Mouse (Mus musculus): ENCODE data around the gene Thada.
A peak's percentile ranks its signal among the peaks of the same experiment; 100 is the strongest.

The Thada gene

DNA sequence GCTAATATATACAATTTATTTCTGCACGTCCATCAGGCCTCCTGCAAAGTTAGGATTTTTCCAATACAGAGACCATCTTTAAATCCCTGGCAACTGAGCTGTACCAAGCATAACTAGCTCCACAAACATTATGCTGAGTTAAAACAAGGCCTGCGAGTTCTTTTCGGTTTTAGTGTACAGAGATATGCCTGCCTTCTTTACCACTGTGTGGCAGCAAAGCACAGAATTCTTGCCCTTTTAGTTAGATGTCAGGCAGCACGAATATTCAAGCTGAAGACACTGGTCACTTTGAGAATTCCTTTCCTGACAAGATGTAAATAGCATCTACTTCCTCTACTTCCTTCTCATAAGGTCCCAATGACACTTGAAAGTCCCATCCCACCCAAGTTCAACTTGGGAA, 8.3 kb upstream of the Thada start:
- DNase-seq, result no peak

DNA sequence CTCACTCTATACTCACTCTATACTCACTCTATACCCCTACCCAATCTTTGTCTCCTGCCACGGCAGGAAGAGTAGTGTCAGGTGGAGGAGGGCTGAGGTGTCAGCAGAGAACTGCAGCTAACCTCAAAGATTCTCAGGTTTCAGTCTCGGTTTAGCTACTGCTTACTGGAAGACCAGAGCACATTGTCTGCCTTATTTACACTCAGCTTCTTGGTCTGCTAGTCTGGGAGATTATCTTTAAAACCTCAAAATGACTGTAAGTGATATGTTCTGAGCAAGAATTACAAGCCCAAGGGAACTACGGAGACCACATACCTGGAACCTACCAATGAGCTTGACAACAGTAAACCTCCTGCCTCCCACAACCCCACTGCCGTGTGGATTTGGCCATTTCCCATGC, 31.0 kb downstream of the Thada start:
- no peak for DNase-seq

DNA sequence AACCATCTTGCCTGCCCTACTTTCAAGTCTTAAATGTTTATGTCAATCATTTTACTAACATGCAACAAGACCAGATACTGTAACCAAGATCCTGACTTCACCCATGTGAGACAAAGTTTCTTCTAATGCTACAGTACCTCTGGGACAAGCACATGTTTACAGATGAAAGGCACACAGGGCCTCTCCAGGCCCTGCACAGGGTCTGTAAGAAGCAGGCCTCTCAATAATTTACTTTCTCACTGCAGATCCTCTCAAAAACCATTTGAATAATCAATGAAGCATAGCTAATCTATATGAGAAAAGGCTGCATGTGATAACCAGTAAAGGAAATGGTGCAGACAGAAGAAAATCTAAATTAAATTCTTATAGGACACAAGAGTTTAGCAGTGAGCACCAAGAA, 31.8 kb downstream of the Thada start:
- no peak for DNase-seq

DNA sequence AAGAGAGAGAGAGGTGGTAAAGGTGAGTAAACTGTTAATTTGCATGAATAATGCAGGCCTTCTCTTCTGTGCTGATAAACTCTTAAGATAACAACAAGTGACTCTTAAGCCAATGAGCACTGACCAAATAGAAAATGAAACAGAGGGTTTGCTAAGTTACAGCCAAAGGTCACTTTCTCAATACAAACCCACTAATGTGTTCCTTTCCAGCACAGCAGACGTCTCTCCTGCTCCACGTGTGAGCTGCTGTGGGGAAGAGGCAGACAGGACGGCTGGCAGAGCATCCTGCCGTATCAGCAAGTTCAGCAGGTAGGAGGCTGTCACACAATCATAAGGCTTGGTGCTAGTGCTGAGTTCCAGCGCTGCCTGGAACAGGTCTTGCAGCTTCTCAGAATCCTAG, 34.0 kb downstream of the Thada start:
- no peak for DNase-seq

DNA sequence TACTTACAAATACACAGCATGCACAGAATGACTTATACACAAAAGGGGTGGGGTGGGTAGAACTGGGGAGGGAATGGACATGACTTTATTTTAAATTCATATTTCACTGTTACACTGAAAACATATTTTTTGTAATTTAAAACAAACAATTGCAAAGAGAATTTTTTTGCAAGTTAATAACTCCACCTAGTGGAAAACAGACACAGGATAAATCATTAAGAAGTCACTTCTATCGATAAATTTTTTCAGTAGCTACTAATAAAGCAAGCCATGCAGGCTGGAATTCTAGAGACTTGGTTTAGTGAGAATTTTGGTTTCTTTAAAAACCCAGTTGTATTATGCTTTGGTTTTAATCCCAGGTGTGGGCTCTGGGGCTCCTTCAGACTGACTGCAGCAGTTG, 41.7 kb downstream of the Thada start:
- DNase-seq, result no peak

DNA sequence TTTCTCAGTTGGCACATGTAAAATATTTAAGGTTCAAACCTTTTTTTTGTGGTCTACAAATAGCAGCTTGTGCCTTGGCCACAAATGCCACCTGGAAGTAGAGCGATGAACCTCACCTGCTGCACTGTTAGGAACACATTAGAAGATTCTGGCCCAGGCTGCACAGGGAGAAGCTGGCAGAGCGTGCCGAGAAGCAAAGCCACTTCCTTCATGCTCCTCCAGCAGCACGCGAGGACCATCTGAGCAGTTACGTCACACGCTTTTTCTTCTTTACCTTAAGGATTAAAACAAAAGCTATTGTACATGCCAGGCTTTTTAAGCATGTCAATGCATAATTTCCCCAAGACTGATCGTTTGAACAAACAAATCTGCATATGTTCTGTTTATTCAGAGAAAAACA, 43.1 kb downstream of the Thada start:
- DNase-seq, result peak; percentile 69

DNA sequence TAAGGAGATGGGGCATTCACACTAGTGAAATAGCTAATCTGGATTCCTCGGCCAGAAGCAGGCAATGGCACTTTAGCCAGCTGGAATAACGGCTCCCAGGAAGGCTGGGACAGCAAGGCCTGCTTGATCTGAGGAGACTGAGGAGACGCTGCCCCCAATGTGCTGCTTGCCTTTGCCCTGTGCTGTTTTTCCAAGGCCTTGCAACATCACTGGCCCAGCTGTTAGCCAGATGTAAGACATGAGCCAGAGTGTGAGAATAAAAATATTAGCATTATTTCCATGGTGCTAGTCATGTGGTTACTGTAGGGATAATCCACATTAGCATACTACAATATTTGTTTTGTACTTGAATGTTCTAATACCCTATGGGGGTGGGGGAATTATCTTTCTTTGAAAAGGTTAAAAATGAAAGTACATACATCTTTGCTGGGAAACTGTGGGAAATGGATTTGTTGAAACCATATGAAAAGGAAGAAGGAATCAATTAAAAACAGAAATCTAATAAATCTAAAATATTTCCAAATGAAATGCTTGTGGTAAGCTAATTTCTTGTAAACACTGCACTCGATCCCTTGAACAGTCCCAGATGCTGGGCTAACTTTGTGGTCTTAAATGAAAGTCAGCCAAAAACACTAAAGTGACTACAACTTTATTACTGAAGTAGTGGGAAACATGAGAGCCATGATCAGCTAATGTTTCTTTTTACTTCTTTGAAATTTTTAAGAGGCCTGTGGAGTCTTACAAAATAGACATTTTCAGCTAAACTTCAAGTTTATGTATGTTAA, 43.8 kb downstream of the Thada start:
- no peak for DNase-seq

DNA sequence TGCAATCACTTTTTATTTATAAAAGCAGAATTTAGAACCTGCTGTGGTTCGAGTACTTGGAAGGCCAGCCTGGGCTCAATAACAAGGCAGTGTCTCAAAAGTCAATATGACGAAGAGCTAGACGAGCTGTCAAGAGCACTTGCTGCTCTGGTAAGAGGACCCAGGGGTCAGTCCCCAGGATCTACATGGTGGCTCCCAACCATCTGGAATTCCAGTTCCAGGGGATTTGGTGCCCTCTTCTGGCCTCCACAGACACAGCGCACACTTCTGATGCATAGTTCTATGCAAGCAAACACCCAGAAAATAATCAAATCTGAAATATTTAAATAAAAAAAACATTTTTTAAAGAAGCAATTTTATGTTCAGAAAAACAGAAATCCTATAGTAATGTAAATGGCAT, 45.0 kb downstream of the Thada start:
- peak; percentile 55 for DNase-seq

DNA sequence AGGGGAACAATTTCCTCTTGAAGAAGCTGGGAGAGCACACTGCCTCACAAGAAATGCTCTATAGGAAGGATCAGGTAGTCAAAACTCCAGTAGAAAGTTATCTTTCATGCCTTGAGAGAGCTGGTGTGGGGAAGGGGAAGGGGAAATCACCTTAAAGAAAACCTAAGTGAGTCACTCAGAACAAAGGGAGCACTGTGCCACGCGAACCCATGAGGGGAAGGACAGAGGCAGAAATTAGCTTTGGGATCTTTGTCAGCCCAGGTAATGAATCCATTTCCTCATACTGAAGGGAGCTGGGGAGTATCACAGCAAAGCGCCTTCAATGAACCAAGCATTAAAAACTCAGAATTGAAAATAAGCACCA, 45.7 kb downstream of the Thada start:
- no peak for DNase-seq

DNA sequence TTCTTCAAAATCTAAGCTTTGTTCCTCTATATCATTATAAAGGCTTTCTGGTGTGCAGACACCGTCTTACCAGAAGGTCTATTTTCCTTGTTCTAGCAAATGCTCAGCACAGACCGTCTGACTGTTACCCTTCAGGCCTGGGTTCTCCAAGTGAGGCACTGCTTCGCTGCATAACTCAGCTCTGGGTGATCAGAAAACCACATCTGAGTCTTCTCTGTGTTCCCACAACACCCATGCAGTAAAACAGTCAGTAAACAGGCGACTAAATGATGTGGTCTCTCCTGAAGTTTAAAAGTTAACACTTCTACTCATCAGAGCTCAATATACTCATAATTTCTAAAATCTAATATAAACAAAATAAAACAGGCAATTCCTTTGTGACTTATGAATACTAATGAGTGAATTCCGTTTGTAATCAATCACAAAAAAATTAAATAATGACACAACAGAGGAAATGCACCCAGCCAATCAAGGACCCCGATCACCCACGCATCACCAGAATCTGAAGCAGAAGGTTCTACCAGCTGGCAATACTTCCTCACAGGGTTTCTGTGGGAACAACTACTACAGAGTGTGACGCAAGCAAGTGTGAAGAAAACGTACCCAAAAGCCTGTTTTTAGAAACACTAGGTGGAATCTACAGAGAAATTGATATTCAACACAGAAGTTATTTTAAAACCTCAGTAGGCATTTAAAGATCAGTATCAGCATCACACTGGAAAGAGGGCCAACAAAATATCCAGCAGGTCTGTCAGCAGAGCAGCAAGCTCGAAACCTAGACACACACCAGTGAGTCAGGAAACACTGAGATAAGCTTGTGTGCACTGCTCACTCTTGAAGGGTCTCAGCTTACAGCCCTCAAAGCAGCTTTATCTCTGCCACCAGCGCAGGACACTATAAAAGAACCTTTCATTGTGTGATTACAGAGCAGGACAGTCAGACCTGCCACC, 46.4 kb downstream of the Thada start:
- peak; percentile 38 for DNase-seq

DNA sequence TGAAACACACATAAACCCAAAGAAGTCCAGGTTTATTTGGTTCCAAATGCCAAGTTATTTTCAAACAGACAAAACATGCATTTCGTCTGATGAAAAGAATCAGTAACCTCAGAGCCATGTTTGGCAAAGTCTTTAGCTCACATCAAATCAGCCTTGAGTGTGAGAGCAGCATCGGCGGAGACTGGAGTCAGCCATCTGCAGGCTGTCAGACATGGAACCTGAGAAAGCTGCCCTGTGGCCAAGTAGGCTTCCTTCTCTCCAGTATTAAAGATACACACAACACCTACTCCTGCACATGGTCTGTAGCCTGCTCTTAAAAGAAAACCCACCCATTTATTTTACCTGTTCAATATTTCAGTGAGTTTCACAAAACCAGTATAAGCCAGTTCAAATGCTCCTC, 50.1 kb downstream of the Thada start:
- DNase-seq, result no peak

DNA sequence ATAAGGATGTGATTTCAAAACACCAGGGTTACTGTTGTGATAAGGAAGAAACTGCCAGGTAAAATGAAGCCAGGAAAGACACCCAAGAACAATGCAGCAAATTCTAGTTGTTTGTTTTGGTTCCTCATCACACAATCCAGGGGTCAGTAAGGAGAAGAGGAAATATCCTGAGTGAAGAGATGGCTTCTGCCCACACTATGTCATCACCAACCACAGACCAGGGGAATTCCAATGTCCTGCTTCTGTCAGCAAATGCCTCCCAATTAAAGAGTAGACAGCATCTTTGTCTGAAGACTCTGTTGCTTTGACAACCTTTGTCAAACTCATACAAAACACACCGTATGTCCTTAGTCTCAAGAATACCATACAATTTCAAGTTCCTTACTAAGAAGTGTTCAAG, 57.3 kb downstream of the Thada start:
- no peak for DNase-seq

DNA sequence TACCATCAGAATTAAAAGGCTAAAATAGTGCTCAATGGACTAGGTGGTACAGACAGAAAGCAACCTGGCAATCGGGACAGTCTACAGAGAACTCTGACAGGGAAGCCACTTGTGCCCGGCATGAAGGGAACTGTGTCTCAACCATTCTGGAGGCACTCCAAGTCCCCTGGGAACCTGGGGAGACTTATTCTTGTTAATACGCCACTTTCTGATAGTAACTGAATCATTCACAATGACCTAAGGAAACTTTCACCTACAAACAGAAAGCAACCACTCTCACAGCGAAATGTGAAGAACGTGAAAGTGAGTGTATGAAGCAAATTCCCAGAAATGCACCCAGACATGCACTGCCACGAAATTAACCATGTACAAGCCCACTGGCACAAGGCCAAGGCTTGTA, 60.4 kb downstream of the Thada start:
- DNase-seq, result no peak

DNA sequence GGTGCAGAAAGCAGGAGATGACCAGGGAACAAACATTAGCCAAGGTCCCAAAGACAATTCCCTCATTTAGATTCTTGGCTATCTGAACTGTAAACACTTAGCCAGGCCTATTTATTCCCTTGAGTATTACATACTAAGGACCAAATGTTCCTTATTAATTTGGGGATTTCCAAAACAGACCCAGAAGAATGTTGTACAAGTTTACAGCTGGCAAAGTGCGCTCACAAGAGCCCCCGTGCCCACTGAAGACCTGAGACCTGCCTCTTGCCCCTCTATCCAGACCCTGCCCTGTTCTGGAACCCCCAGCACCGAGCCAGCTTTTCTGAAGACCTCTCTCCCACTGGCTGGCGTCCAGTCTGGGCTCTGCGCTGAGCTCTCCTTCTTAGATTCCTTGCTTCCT, 64.2 kb downstream of the Thada start:
- DNase-seq, result no peak

DNA sequence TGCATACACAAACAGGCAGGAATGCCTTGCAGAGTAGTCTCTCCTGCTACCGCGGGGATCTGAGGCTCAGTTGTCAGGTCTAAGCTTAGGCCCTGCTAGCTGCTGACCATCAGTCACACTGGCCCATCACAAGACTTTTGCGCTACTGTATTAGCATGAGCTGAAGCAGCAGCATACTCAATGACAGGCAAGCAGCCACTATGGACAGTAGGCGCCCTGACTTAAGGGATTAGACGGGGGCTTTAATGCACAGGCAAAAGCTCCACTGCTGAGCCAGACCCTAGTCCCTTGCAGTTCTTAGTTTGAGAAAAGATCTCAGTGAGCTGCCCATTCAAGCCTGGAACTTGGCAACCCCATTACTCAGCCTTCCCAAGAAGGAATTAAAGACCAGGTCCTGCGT, 66.6 kb downstream of the Thada start:
- no peak for DNase-seq

DNA sequence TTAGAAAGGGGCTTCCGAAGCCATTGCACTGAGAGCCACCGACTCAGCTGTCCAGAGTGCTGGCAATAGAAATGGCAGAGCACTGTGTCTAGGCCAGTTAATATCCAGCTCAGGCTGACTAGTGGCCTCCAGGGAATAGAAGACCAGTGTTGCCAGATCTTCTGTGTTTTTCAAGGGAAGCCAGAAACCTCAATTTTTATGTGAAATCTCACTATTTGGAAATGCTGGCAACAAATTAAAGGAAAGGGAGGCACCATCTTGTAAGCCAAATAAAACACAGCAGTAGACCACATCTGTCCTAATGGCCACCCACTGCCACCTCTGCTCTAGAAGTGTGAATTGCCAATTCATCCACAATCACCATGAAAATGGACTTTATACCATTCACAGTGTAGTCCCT, 76.0 kb downstream of the Thada start:
- DNase-seq, result no peak

DNA sequence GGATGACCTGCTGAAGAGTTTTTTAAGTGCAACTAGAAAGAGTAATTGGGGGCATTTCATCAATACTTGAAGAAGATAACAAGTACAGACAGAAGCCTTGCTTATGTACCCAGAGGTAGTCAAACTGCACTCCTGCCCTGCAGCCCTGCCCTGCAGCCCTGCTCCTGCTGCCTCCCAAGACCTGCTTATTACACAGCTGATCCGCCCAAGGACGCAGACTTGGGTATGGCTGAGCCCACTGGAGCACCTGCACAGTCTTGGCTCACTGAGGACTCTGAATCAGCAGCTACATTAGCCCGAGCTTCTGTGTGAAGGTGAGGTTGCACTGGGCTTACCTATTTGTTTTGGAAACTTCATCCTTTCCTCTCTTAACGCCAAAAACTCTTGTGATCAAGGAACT, 79.8 kb downstream of the Thada start:
- no peak for DNase-seq

DNA sequence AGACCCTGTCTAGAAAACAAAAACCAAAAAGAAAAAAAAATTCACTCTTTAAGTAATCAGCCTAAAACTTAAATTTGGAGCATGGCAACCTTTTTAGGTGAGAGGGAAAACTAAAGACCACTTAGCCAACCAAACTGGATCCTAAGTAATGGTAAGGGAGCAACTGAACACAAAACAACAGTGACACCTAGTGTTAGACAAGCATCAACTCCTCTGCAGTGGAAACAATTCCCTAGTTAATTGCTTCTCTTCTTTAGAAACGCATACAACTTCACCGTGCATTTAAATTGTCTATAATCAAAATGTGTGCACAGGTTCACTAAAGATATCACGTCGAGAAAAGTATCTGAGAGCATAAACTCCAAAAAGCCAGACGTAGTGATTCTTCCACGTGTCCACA, 80.3 kb downstream of the Thada start:
- no peak for DNase-seq

DNA sequence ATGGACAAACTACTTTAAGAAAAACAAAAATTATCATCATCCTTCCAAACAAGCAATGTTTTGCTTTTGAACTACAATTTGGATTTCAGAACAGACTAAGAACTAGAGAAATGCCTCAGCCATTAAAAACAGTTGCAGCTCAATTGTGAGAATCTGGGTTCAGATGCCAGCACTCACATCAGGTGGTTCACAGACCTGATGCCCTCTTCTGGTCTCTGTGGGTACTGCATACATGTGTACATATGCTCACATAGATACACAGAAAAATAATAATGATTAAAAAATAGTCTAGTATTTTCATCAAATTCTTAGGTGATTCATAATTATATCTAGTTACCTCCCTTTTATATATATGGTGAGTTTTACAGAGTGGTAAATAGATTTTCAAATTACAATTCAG, 81.3 kb downstream of the Thada start:
- peak; percentile 62 for DNase-seq

DNA sequence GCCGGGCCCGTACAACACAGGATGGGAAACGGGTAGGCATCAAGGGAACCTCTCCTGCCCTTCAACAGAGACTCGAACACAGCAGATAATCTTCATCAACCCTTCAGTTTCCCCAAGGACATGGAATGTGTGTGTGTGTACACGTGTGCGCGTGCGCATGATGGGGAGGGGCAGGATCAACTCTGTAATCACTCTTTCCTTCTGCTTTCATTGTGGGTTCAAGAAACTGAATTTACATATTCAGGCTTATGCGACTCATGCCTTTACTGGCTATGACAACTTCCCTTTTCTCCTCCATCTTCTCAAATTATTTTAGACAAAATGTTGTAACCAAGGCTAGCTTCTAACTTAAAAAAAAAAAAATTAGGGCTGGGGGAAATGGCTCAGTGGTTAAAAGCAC, 85.7 kb downstream of the Thada start:
- no peak for DNase-seq

DNA sequence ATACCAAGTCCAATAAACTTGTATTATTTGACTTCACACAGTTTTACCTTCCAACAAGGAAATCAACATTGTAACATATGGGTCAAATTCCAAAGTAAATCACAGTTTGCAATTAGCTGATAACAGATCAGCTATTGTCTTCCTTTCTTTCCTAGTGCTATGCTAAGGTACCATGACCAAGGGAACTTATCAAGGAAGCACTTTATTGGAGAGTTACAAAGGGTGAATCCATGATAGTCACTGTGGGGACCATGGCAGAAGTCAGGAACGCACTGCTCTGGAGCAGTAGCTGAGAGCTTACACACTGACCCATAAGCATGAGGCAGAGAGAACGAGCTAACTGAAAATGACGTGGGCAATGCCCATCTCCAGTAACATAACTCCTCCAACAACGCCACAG, 89.1 kb downstream of the Thada start:
- no peak for DNase-seq

DNA sequence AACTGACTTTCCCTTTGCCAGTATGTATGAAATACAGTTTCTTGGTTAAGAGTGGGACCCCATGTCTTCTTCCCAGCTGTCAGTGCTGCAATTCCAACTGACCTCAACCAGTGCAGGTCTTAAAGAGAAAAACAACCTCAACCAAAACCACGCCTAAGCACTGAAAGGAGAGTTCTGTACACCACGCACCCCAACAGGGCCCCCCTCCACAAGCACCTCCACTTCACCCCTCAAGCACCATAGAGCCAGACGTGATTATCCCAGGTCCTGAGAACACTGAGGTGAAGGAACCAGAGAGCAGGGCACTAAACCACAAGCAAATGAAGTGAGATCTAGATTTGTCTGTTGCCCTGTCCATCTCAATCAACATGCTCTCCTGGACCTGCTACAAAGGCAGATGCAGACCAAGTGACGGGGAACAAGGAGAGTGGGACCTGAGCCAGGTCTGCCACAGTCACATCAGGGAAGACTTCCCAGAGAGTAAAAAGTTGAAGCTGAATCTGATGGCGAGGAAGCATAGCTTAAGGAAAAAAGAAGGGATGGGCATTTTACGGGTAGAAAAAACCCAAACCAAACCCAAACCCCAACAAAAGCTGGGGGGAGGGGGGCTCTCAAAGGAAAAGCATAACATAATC, 93.5 kb downstream of the Thada start:
- DNase-seq, result no peak

DNA sequence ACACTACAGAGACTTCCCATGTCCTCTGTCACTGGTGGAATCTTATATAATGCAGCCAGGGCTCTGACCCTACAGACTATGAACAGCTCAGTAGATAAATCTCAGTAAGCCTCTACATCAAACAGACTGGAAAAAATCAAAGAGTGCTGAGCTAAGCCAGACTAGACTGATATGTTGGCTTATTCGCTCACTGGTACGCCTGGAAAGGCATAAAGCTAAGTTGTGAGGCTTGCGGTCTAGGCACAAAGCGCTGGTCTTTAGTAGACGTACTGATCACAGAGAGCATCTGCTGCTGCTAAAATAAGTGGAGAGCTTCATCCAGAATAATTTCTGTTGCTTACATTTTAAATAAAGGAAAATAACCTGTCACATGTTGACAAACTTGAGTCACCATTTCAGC, 95.6 kb downstream of the Thada start:
- no peak for DNase-seq

DNA sequence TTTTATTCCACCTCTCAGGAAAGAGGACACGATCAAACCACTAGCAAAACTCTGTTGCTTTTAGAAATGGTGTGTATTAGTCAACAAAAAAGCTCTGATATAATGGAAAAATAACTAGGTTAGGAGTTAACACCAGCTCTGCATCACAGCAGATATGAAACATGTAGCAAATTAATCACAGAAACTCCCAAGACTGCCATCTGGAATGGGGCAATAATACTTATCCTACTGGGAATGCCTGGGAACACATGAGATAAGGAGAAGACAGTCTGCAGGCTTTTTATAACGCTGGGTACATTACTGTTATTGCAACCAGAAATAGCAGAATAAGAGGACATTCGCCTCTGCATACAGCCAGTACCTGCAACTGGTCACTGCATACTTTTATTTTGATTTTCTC, 96.2 kb downstream of the Thada start:
- DNase-seq, result no peak
